Mouse (Mus musculus) thymus, adult 2 months (tissue): ENCODE measurements around the gene D430041D05Rik.

Experiments
- CTCF ChIP-seq: fragments of 200-500 bp; IDR thresholded peaks from 2 replicates; pipeline ENCODE4 v1.5.1; 2012; ENCODE audit warnings: mild to moderate bottlenecking, control low read depth, low read length, moderate library complexity, borderline replicate concordance; ENCODE audit not compliant: control insufficient read depth, poor library complexity, insufficient read depth; ENCODE audit errors: extremely low read depth
- POLR2A ChIP-seq: fragments of 200-500 bp; IDR thresholded peaks from 2 replicates; pipeline ENCODE4 v1.6.1; 2012; ENCODE audit warnings: mild to moderate bottlenecking, low read length, control low read depth, moderate library complexity; ENCODE audit not compliant: control insufficient read depth, poor library complexity, insufficient read depth; ENCODE audit errors: extremely low read depth

- no peak for TF ChIP-seq CTCF
- TF ChIP-seq POLR2A = no peak
Observed at GRCm38 (mm10) chr2:104379304-104379703, 31.5 kb downstream of the D430041D05Rik start.
